Mouse (Mus musculus) stomach, postnatal 0 days (tissue): ENCODE measurements around the gene Cul9. TPM values are rescaled to one million over a fixed set of nuclear protein-coding genes. Genes with fewer than 3 reads are reported as not detected.

ENCODE experiments used
- ATAC-seq: fragments of 200-750 bp; cut with Nextera tagmentation; 2 replicates; pipeline ENCODE4 v1.8.0; 2017; ENCODE audit not compliant: low FRiP score, low TSS enrichment
- DNase-seq: peaks from one replicate; pipeline ENCODE4 v3.0.0-alpha.2; 2016; ENCODE audit warnings: low spot score
- H3K27ac ChIP-seq: fragments of 300-500 bp; sonication (generic); replicated peaks from 2 replicates; pipeline ENCODE4 v1.5.1; 2014; ENCODE audit warnings: mild to moderate bottlenecking, control low read depth
- H3K27me3 ChIP-seq: fragments of 300-500 bp; sonication (generic); 2 replicates; pipeline ENCODE4 v1.6.1; 2014; ENCODE audit warnings: low read length; ENCODE audit not compliant: control insufficient read depth, insufficient read depth
- H3K36me3 ChIP-seq: fragments of 300-500 bp; sonication (generic); 2 replicates; pipeline ENCODE4 v1.6.1; 2014; ENCODE audit warnings: low read length, mixed read lengths; ENCODE audit not compliant: control insufficient read depth, insufficient read depth
- H3K4me1 ChIP-seq: fragments of 300-500 bp; sonication (generic); replicated peaks from 2 replicates; pipeline ENCODE4 v1.6.1; 2014; ENCODE audit warnings: antibody characterized with exemption; ENCODE audit not compliant: control insufficient read depth, insufficient read depth
- H3K4me2 ChIP-seq: fragments of 300-500 bp; sonication (generic); replicated peaks from 2 replicates; pipeline ENCODE4 v1.6.1; 2014; ENCODE audit warnings: low read depth, mild to moderate bottlenecking, control low read depth, moderate library complexity
- H3K4me3 ChIP-seq: fragments of 300-500 bp; sonication (generic); 2 replicates; pipeline ENCODE4 v1.5.1; 2014; ENCODE audit warnings: low read depth, low read length, control low read depth
- H3K9ac ChIP-seq: fragments of 300-500 bp; sonication (generic); 2 replicates; pipeline ENCODE4 v1.6.1; 2014; ENCODE audit warnings: mild to moderate bottlenecking, low read length, control low read depth, mixed read lengths
- H3K9me3 ChIP-seq: fragments of 300-500 bp; sonication (generic); 2 replicates; pipeline ENCODE4 v1.6.1; 2016; ENCODE audit warnings: low read length; ENCODE audit not compliant: control insufficient read depth
- CTCF ChIP-seq: IDR thresholded peaks from 2 replicates; pipeline ENCODE4 v1.5.1; 2016; ENCODE audit warnings: antibody characterized with exemption, low read depth, mild to moderate bottlenecking, moderate library complexity
- EP300 ChIP-seq: optimal IDR thresholded peaks from 2 replicates; pipeline ENCODE3; 2016; ENCODE audit warnings: antibody characterized with exemption
- WGBS: fragments of 180-500 bp; shearing (Covaris S2); extraction: QIAGEN DNeasy Blood & Tissue Kit; methylation state at CpG from one replicate; pipeline ENCODE4 v1.1.7; 2014; 5-methylcytosine and 5-hydroxymethylcytosine counted together
- polyA plus RNA-seq: library from polyadenylated mRNA; unstranded; fragments of >200 nt; fragmentation: Nextera tagmentation; extraction: Ambion mirVana; gene quantifications from 2 replicates; pipeline ENCODE4 v1.2.1, GENCODE M21; 2015

Gene Cul9
- 1.9 and 2.6 TPM in 2 replicates for polyA plus RNA-seq

GRCm38 (mm10) chr17:46545813-46546564 is at the start of gene Cul9:
TSS of gene Cul9 (minus strand) at chr17:46546388.
- peak; percentile 71 for DNase-seq
- peaks cover 18% of the 10 kb centered on the region for H3K36me3 ChIP-seq
- ATAC-seq, result peak; percentile 66; the same call in 1 of the 2 replicates

GRCm38 (mm10) chr17:46595336-46595735 is 49.1 kb upstream of the Cul9 start:
- DNase-seq, result no peak
- 76% methylated on average over 6 of the region's 6 CpGs for WGBS
- ATAC-seq, result no peak
- TF ChIP-seq EP300 (no peak), CTCF (no peak)
- Histone ChIP-seq H3K27ac (0 out of 2 replicates have a peak overlapping the region, but pooled peaks have one; percentile 58), H3K36me3 (no peaks in the 10 kb centered on the region), H3K4me2 (no peak overlapping the region), H3K9ac (0 out of 2 replicates have a peak overlapping the region, but pooled peaks have one; percentile 18), H3K9me3 (no peaks in the 10 kb centered on the region), H3K4me3 (no peak overlapping the region), H3K27me3 (no peaks in the 10 kb centered on the region), H3K4me1 (peaks cover 5% of the 10 kb centered on the region; the same call in 1 of the 2 replicates)

More at GRCm38 (mm10) chr17:46545813-46546564, at the start of gene Cul9:
- H3K4me3 ChIP-seq, result peak within 1 kb of the TSS; percentile 51
- H3K4me2 ChIP-seq, result peak within 1 kb of the TSS; percentile 69
- no peak for TF ChIP-seq EP300
- no peak for TF ChIP-seq CTCF
- WGBS, result 7% methylated on average over 43 of the region's 49 CpGs
- H3K27ac ChIP-seq, result no peak within 1 kb of the TSS
- H3K27me3 ChIP-seq, result no peaks in the 10 kb centered on the region
- peak within 1 kb of the TSS; percentile 58 for H3K9ac ChIP-seq
- no peaks in the 10 kb centered on the region for H3K9me3 ChIP-seq
- no peaks in the 10 kb centered on the region for H3K4me1 ChIP-seq

GRCm38 (mm10) chr17:46594606-46595005 is 48.4 kb upstream of the Cul9 start:
- H3K4me1 ChIP-seq, result peaks cover 5% of the 10 kb centered on the region; the same call in 1 of the 2 replicates
- no peak for DNase-seq
- no peaks in the 10 kb centered on the region for H3K9me3 ChIP-seq
- no peak for TF ChIP-seq CTCF
- 0 out of 2 replicates have a peak, but pooled peaks cover 7% of the 10 kb centered on the region for H3K36me3 ChIP-seq
- no peak overlapping the region for H3K4me3 ChIP-seq
- 39% methylated on average over 9 of the region's 9 CpGs for WGBS
- 0 out of 2 replicates have a peak overlapping the region, but pooled peaks have one; percentile 18 for H3K9ac ChIP-seq
- H3K27ac ChIP-seq, result peak overlapping the region; percentile 58; the same call in 1 of the 2 replicates
- no peaks in the 10 kb centered on the region for H3K27me3 ChIP-seq
- 0 out of 2 replicates have a peak overlapping the region, but pooled peaks have one; percentile 3 for H3K4me2 ChIP-seq
- ATAC-seq, result peak; percentile 30; the same call in 1 of the 2 replicates

GRCm38 (mm10) chr17:46593124-46593523 is 46.9 kb upstream of the Cul9 start:
- H3K4me2 ChIP-seq, result no peak overlapping the region
- WGBS, result 63% methylated on average over 4 of the region's 4 CpGs
- peaks cover 15% of the 10 kb centered on the region for H3K36me3 ChIP-seq
- DNase-seq (peak; percentile 49), ATAC-seq (peak; percentile 54)
- H3K27me3 ChIP-seq, result no peaks in the 10 kb centered on the region
- H3K9ac ChIP-seq, result no peak overlapping the region
- no peak overlapping the region for H3K4me3 ChIP-seq
- peak overlapping the region; percentile 65 for H3K27ac ChIP-seq
- no peak for TF ChIP-seq CTCF
- TF ChIP-seq EP300, result no peak
- H3K9me3 ChIP-seq, result no peaks in the 10 kb centered on the region
- peaks cover 5% of the 10 kb centered on the region; the same call in 1 of the 2 replicates for H3K4me1 ChIP-seq

GRCm38 (mm10) chr17:46591406-46591805 is 45.2 kb upstream of the Cul9 start:
- no peak overlapping the region for H3K27ac ChIP-seq
- DNase-seq (peak; percentile 57), ATAC-seq (peak; percentile 33; the same call in 1 of the 2 replicates)
- no peak overlapping the region for H3K4me3 ChIP-seq
- WGBS, result 61% methylated on average over 19 of the region's 19 CpGs
- no peaks in the 10 kb centered on the region for H3K9me3 ChIP-seq
- no peaks in the 10 kb centered on the region for H3K27me3 ChIP-seq
- H3K4me2 ChIP-seq, result no peak overlapping the region
- no peak overlapping the region for H3K9ac ChIP-seq
- peaks cover 5% of the 10 kb centered on the region; the same call in 1 of the 2 replicates for H3K4me1 ChIP-seq
- peaks cover 18% of the 10 kb centered on the region for H3K36me3 ChIP-seq
- TF ChIP-seq EP300 (no peak), CTCF (no peak)

- H3K9ac ChIP-seq, result no peak overlapping the region
- DNase-seq (peak; percentile 80), ATAC-seq (peak; percentile 64)
- H3K4me3 ChIP-seq, result no peak overlapping the region
- H3K27ac ChIP-seq, result peak overlapping the region; percentile 49; the same call in 1 of the 2 replicates
- WGBS, result 61% methylated on average over 7 of the region's 7 CpGs
- TF ChIP-seq CTCF (no peak), EP300 (no peak)
- H3K9me3 ChIP-seq, result no peaks in the 10 kb centered on the region
- peaks cover 5% of the 10 kb centered on the region; the same call in 1 of the 2 replicates for H3K4me1 ChIP-seq
- no peaks in the 10 kb centered on the region for H3K27me3 ChIP-seq
- 0 out of 2 replicates have a peak overlapping the region, but pooled peaks have one; percentile 17 for H3K4me2 ChIP-seq
- H3K36me3 ChIP-seq, result peaks cover 22% of the 10 kb centered on the region
Observed at GRCm38 (mm10) chr17:46590439-46590838, 44.3 kb upstream of the Cul9 start.
